Mouse (Mus musculus) Patski (cell line): ENCODE data around the gene Htra3. TPM values are rescaled to one million over a fixed set of nuclear protein-coding genes. Genes with fewer than 3 reads are reported as not detected.
A peak's percentile ranks its signal among the peaks of the same experiment; 100 is the strongest.

Source experiments
- ATAC-seq: fragments of 100-300 bp; one replicate; pipeline ENCODE4 v1.8.0; 2021
- CTCF ChIA-PET: fragments of 350-600 bp; sonication (Branson Sonifier 250); formaldehyde crosslinking; loops from one replicate; lab custom pipeline; 2022; ENCODE audit warnings: inconsistent platforms; lab: Charles Lee
- POLR2A ChIA-PET: fragments of 350-600 bp; sonication (Branson Sonifier 250); formaldehyde crosslinking; loops from one replicate; lab custom pipeline; 2022; ENCODE audit warnings: antibody characterized with exemption, inconsistent platforms; lab: Charles Lee
- DNase-seq: peaks from one replicate; pipeline ENCODE4 v3.0.0-alpha.2; 2011; ENCODE audit warnings: low read depth, low spot score
- H3K27me3 ChIP-seq: fragments of 371-371 bp; one replicate; pipeline ENCODE4 v1.5.1; 2021
- CTCF ChIP-seq: fragments of 100-300 bp; IDR thresholded peaks from one replicate; pipeline ENCODE4 v1.5.1; 2021
- in situ Hi-C: fragments of 300-500 bp; cut with MboI; formaldehyde crosslinking; loops from 3 replicates; pipeline ENCODE4 v1.11.1; 2018; ENCODE audit warnings: low pct_unique_long_range_greater_than_20kb, mixed read lengths
- polyA plus RNA-seq: library from polyadenylated mRNA; unstranded; gene quantifications from one replicate; pipeline ENCODE4 v1.2.3, GENCODE M21; 2021

The Htra3 gene
- polyA plus RNA-seq, 1 experiment from 2014 or later, result 0.36 TPM

DNA sequence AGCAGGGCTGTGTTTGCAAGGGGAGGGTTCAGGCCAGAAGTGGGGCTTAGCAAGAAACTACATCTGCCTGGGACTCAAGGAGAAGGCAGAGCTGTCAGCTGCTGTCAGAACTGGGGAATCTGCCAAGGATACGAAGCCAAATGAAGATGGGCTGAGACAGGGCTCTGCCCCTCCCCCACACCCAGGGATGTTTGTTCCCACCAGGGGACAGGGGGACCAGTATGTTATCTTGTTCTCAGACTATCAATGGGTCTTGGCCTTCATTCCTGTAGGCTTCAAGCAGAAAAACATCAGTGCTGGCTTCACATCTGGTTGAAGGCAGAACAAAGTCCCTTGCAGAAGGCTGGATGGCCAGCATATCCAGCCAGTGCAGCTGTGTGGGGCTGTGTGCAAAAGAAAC, 50.9 kb downstream of the Htra3 start:
- ChIA-PET CTCF (interaction anchor here (1.5 kb wide), 1 partner anchor 47 kb away, joined by 3 read pairs; no protein-coding TSS in a partner anchor), POLR2A (no interaction called here)
- ATAC-seq, result no peak
- H3K27me3 ChIP-seq, result no peaks in the 10 kb centered on the region
- in situ Hi-C loops, result no loop called here
- no peak for TF ChIP-seq CTCF
- DNase-seq, result no peak

DNA sequence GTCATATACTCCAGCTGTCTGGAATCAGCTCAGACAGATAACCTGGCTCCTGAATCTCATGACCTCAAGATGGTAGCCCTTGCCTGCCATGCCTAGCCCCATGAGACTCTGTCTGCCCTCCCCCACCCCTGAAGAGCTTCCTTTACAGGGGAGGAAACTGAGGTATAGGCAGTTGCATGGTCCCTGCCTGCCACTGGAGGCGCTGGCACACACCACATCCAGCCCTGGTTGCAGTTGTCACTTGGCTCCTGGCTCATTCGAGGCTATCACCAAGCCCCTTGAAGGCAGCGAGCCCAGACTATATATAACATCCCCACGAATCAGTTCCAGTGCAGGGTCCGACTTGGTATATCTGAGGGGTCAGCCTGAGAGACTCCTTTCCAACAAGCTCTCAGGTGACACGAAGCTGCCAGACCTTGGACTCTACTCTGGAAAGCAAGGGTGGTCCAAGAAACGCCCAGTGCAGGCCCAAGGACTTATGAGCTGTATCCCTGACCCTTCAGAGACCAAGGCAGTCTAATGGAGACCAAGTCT, 52.2 kb downstream of the Htra3 start:
- CTCF ChIA-PET, result interaction anchor here (1.0 to 1.9 kb wide), 8 partner anchors 10 to 81 kb away, joined by 3 to 8 read pairs (median 4); no protein-coding TSS in a partner anchor

DNA sequence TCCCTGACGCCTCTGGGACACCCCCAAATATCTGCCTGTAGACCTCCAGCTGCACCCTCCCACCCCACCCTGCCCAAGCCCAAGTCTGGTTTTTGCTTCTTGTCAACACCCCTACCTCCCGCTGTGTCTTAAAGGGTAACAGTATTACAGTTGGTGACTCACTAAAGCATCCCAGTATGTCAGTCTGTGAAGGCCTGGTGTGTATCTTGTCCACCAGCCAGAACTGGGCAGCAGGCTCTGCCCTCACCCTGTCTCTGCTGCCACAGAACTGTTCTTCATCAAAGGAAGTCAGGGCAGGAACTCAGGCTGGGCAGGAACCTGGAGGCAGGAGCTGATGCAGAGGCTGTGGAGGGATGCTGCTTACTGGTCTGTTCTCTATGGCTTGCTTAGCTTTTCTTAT, 53.2 kb downstream of the Htra3 start:
- CTCF ChIA-PET, result interaction anchor here (1.3 to 1.9 kb wide), 5 partner anchors 9 to 31 kb away, joined by 3 to 8 read pairs (median 5); no protein-coding TSS in a partner anchor
- ATAC-seq, result peak; percentile 45
- in situ Hi-C loops, result no loop called here
- TF ChIP-seq CTCF, result no peak
- POLR2A ChIA-PET, result no interaction called here
- H3K27me3 ChIP-seq, result no peaks in the 10 kb centered on the region
- no peak for DNase-seq

More for the DNA sequence above, 52.2 kb downstream of the Htra3 start:
- POLR2A ChIA-PET, result no interaction called here
- TF ChIP-seq CTCF, result no peak
- in situ Hi-C loops, result no loop called here
- ATAC-seq (no peak), DNase-seq (no peak)
- H3K27me3 ChIP-seq, result no peaks in the 10 kb centered on the region

DNA sequence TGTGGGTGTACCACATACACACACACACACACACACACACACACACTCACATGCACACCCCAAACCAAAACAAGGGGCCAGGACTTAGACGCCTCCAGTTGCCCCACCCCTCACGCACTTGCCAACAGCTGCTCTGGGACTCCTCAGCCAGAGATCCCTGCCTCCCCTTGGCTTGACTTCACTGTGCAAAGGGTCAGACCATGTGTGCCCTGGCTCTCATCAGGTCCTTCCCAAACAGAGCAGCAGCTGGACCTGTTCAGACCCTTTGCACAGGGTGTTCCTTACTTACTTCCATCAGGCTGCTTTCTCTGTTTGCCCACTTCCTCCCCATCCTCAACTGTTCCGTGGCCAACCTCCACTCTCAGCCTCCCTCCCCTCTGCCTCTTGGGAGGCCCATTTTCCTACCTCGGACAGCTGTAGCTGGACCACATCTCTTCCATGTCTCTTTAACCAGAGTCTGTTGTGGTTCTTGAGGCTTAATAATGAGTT, 54.8 kb downstream of the Htra3 start:
- no peaks in the 10 kb centered on the region for H3K27me3 ChIP-seq
- no peak for DNase-seq
- no peak for TF ChIP-seq CTCF
- in situ Hi-C loops, result no loop called here
- ATAC-seq, result no peak
- ChIA-PET POLR2A (no interaction called here), CTCF (interaction anchor here (1.8 kb wide), 1 partner anchor 33 kb away, joined by 5 read pairs; no protein-coding TSS in a partner anchor)

DNA sequence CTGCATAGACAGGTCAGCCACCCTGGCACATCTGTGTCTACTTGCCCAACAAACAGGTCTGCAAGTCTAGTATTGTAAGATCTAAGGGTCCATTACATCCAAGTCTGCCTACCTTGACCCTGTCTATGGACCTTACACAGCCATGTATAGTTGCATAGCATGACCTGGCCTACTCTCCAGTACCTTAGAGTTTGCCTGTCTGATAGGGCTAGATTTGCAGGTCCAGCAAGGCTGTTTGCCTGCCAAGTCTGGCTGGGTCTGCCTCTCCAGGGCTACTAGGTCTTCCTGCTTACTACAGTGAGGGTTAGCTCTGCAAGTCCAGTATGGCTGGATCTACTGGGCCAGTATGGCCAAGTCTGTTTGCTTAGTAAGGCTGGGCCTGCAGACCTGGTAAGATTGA, 55.8 kb downstream of the Htra3 start:
- TF ChIP-seq CTCF, result no peak

DNA sequence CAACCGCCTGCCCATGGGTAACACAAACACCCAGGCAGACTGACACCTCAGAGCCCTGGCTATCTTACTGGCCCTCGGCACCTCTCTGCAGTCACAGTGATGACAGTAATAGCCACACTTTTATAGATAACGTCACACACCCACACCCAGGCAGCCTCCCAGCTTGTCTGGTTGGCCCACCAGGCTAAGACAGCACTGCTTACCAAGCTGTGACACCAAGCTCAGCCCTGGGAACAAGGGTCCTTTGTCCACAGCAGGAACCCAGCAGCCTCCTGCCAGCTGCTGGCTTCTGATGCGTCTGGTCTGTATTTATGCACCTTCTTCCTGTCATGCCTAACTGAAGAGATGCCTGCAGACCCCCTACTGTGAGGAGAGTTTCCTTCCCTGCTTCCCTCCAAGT, 58.5 kb downstream of the Htra3 start:
- CTCF ChIA-PET, result interaction anchor here (1.4 kb wide), 1 partner anchor 15 kb away, joined by 3 read pairs; no protein-coding TSS in a partner anchor
- no peak for TF ChIP-seq CTCF
- ATAC-seq (no peak), DNase-seq (no peak)
- in situ Hi-C loops, result no loop called here
- POLR2A ChIA-PET, result no interaction called here
- H3K27me3 ChIP-seq, result no peaks in the 10 kb centered on the region

More for the DNA sequence above, 55.8 kb downstream of the Htra3 start:
- POLR2A ChIA-PET, result no interaction called here
- DNase-seq (no peak), ATAC-seq (no peak)
- in situ Hi-C loops, result no loop called here
- CTCF ChIA-PET, result interaction anchor here (1.8 kb wide), 1 partner anchor 33 kb away, joined by 5 read pairs; no protein-coding TSS in a partner anchor
- no peaks in the 10 kb centered on the region for H3K27me3 ChIP-seq

DNA sequence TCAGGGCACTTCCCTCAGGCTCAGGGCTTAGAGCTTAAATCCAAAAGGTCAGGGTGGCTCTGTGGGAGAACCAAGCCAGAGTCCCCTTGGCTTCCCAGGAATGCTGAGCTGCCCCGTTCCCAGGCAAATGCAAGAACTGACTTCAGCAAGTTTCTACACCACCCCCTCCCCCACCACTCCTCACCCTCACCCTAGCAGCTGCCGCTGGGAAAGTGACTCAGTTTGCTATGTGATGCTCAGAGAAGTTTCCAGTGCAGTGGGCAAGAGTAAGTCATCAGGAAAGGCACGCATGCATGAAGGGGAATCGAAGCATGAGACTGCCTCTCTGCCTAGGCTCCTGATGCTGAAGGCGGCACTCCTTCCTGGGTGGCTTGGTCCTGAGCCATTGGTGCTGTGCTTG, 62.6 kb downstream of the Htra3 start:
- no peak for TF ChIP-seq CTCF
- CTCF ChIA-PET, result interaction anchor here (1.0 to 2.9 kb wide), 5 partner anchors 10 to 67 kb away, joined by 3 to 15 read pairs (median 8); partner anchors contain the start of gene Htra3
- POLR2A ChIA-PET, result no interaction called here
- ATAC-seq (peak; percentile 81), DNase-seq (peak; percentile 98)
- no peaks in the 10 kb centered on the region for H3K27me3 ChIP-seq
- in situ Hi-C loops, result no loop called here

DNA sequence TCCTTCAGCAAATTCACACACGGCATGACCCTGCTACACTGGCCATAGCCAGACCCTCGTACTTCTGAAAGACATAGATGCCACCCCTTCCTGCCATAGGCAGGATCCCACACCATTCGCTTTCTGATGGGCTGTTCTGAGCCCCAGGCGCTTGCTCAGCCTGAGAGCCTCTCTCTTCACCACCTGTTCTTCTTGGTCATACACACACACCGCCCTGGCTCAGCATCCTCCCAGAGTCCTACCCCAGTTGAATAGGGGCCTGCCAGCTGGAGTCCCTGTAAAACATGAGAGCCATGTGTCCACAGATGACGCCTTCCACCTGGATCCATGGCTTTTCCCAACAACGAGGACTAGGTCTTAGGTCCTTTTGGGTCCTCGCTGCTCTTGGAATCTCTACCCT, 66.9 kb downstream of the Htra3 start:
- no peaks in the 10 kb centered on the region for H3K27me3 ChIP-seq
- in situ Hi-C loops, result no loop called here
- ChIA-PET CTCF (interaction anchor here (3.1 kb wide), 1 partner anchor 17 kb away, joined by 13 read pairs; no protein-coding TSS in a partner anchor), POLR2A (no interaction called here)
- DNase-seq (no peak), ATAC-seq (no peak)
- TF ChIP-seq CTCF, result no peak

DNA sequence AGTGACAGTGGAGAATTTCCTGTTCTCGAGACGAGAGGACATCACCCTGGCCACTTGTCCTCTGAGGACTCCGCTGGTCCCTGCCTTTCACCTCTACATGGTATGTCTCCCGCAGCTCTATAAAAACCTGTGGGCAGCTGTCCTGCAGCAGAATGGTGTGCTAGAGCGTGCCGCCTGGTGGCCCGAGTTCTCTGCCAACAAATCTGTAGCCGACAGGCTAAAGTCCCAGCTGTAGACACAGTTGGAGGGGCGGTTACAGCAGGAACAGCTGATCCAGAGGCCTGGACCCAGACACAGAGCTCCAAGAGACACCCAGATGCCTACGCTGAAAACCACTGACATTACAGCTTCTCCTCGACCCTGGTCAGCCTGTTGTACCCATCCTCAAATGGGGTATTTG, 67.7 kb downstream of the Htra3 start:
- no peaks in the 10 kb centered on the region for H3K27me3 ChIP-seq
- ChIA-PET CTCF (interaction anchor here (1.0 to 3.1 kb wide), 2 partner anchors 16 to 68 kb away, joined by 3 to 13 read pairs; partner anchors contain the start of gene Htra3), POLR2A (no interaction called here)
- in situ Hi-C loops, result no loop called here
- no peak for ATAC-seq
- DNase-seq, result no peak
- no peak for TF ChIP-seq CTCF

DNA sequence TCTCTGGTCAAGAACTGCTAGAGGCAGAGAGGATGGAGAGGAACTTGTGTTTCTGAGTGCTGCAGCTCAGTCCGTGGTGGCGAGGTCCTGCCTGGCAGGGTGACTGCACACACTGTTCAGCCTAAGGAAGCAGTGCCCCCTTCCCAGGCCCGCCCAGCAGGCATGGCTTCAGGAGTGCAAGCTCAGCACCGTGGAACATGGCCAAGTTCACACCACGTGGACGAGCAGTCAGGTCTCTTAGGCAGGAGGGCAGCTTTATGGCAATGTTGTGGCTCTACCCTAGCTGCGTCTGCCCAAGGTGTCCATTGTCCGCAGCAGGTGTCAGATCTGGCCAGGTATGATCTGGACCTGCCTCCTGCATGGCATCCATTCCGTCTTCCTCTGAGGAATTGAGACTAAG, 68.4 kb downstream of the Htra3 start:
- in situ Hi-C loops, result no loop called here
- H3K27me3 ChIP-seq, result no peaks in the 10 kb centered on the region
- TF ChIP-seq CTCF, result no peak
- DNase-seq (no peak), ATAC-seq (no peak)
- ChIA-PET CTCF (interaction anchor here (1.0 to 3.1 kb wide), 4 partner anchors 15 to 69 kb away, joined by 3 to 13 read pairs (median 6); partner anchors contain the start of gene Htra3), POLR2A (no interaction called here)

DNA sequence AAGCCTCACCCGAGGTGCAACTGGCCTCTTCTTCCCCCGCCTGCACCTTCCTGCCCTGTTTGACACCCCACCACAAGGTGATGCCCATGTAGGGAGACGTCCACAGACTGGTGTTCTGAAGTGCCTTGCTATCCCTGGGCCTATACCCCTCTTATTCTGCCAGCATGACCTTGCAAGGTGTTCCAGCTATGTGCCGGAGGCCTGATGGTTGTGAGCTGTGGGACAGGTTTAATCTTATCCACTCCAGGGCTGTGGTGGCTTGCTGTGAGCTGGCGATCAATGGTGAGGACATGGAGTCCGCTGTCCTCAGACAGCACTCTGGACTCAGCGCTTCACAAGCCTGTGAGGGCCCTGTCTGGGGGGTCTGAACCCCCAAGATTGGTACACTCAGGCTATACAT, 69.2 kb downstream of the Htra3 start:
- H3K27me3 ChIP-seq, result no peaks in the 10 kb centered on the region
- no peak for ATAC-seq
- DNase-seq, result no peak
- POLR2A ChIA-PET, result no interaction called here
- TF ChIP-seq CTCF, result no peak
- CTCF ChIA-PET, result interaction anchor here (0.9 to 3.1 kb wide), 6 partner anchors 11 to 104 kb away, joined by 3 to 13 read pairs (median 4); partner anchors contain the start of gene Htra3
- in situ Hi-C loops, result no loop called here
